Mouse (Mus musculus) CH12.LX (cell line): ENCODE measurements around the gene Tada2b. TPM values are rescaled to one million over a fixed set of nuclear protein-coding genes. Genes with fewer than 3 reads are reported as not detected.

Source experiments
- DNase-seq: peaks from one replicate; pipeline ENCODE4 v3.0.0-alpha.2; 2013; ENCODE audit errors: extremely low read depth
- H3K27ac ChIP-seq: 2 replicates; pipeline ENCODE4 v1.5.1; 2012; ENCODE audit warnings: low read depth, mild to moderate bottlenecking, control low read depth, moderate library complexity; ENCODE audit not compliant: insufficient read depth
- H3K27me3 ChIP-seq: replicated peaks from 2 replicates; pipeline ENCODE3; 2012; ENCODE audit warnings: inconsistent platforms
- H3K36me3 ChIP-seq, 2 experiments: replicated peaks in 1 of 2; 2 replicates each; pipeline versions ENCODE3 to v1.6.1; 2012; ENCODE audit warnings: inconsistent platforms in 1 of 2, low read length in 1 of 2, mild to moderate bottlenecking in 1 of 2, mixed read lengths in 1 of 2, moderate library complexity in 1 of 2; ENCODE audit not compliant: control insufficient read depth in 1 of 2, insufficient read depth in 1 of 2
- H3K4me1 ChIP-seq, 2 experiments: 2 replicates each; pipeline ENCODE4 v1.6.1; 2012; ENCODE audit warnings: inconsistent platforms in 1 of 2, moderate library complexity in 1 of 2; ENCODE audit not compliant: insufficient read depth in 2 of 2, control insufficient read depth in 1 of 2
- H3K4me2 ChIP-seq: 2 replicates; pipeline ENCODE4 v1.6.1; 2012; ENCODE audit warnings: low read depth, mild to moderate bottlenecking, control low read depth; ENCODE audit not compliant: poor library complexity, insufficient read depth, severe bottlenecking
- H3K4me3 ChIP-seq, 3 experiments: fragments of 150-350 bp in 1 of 3; sonication (generic) in 1 of 3; replicated peaks in 1 of 3; 2 replicates each; pipeline versions ENCODE3 to v1.5.1; 2011 to 2012; ENCODE audit warnings: low read depth in 2 of 3, low read length in 2 of 3, mild to moderate bottlenecking in 2 of 3, moderate library complexity in 2 of 3, control low read depth in 1 of 3, improper control_type of control experiment in 1 of 3, inconsistent platforms in 1 of 3, mixed read lengths in 1 of 3; ENCODE audit not compliant: poor library complexity in 1 of 3
- H3K79me2 ChIP-seq: replicated peaks from 2 replicates; pipeline ENCODE4 v1.6.1; 2012; ENCODE audit warnings: mild to moderate bottlenecking, moderate library complexity; ENCODE audit not compliant: control insufficient read depth, poor library complexity, insufficient read depth, severe bottlenecking; ENCODE audit errors: extremely low read depth
- H3K9ac ChIP-seq: 2 replicates; pipeline ENCODE4 v1.6.1; 2012; ENCODE audit warnings: low read depth, mild to moderate bottlenecking, control low read depth, moderate library complexity; ENCODE audit not compliant: insufficient read depth
- H3K9me3 ChIP-seq: replicated peaks from 2 replicates; pipeline ENCODE3; 2012; ENCODE audit warnings: low read length, inconsistent platforms, mixed read lengths
- CTCF ChIP-seq, 2 experiments: IDR thresholded peaks in 1 of 2; conservative IDR thresholded peaks in 1 of 2; 2 replicates each; pipeline ENCODE4 v1.5.1; 2011 to 2012; ENCODE audit warnings: low read depth in 2 of 2, low read length in 2 of 2, improper control_type of control experiment in 1 of 2, inconsistent platforms in 1 of 2, mild to moderate bottlenecking in 1 of 2, moderate library complexity in 1 of 2
- JUND ChIP-seq: conservative IDR thresholded peaks from 2 replicates; pipeline ENCODE4 v1.6.1; 2011; ENCODE audit warnings: low read depth, low read length, improper control_type of control experiment
- POLR2A ChIP-seq: IDR thresholded peaks from 2 replicates; pipeline ENCODE4 v1.6.1; 2011; ENCODE audit warnings: low read depth, mild to moderate bottlenecking, improper control_type of control experiment, low read length
- ZC3H11A ChIP-seq: IDR thresholded peaks from 2 replicates; pipeline ENCODE4 v1.6.1; 2012; ENCODE audit warnings: low read depth, mild to moderate bottlenecking, inconsistent platforms, low read length, improper control_type of control experiment
- dilution Hi-C: fragments of 300-500 bp; cut with MboI; formaldehyde crosslinking; loops from 2 replicates; pipeline ENCODE4 v1.14.3; 2020; ENCODE audit warnings: low sequenced_read_pairs; ENCODE audit not compliant: extremely low pct_unique_long_range_greater_than_20kb, extremely low pct_ligation_motif_present
- in situ Hi-C: fragments of 300-500 bp; cut with MboI; formaldehyde crosslinking; loops from 3 replicates; pipeline ENCODE4 v1.14.3; 2019; ENCODE audit warnings: low sequenced_read_pairs, low pct_ligation_motif_present, low pct_unique_long_range_greater_than_20kb, mixed read lengths
- polyA plus RNA-seq: library from polyadenylated mRNA; unstranded; fragments of >175 nt; gene quantifications from 2 replicates; pipeline ENCODE4 v1.2.1, GENCODE M21; 2012; ENCODE audit warnings: low read depth; ENCODE audit not compliant: insufficient read length
- total RNA-seq, 2 experiments: library from RNA; depleted of rRNA; stranded (reverse); fragments of 300-350 nt in 1 of 2; fragments of >200 nt in 1 of 2; gene quantifications; 2 replicates each; pipeline ENCODE4 v1.2.3; 2012 to 2014

The Tada2b gene
- total and polyA plus RNA-seq, 3 experiments = 3.0 to 12.5 (median 4.8) TPM

GRCm38 (mm10) chr5:36472876-36473655, 11.0 kb downstream of the Tada2b start:
- in situ Hi-C loops = no loop called here
- Histone ChIP-seq H3K36me3 (peaks cover 56 to 86% of the 10 kb centered on the region in 2 experiments), H3K9me3 (no peaks in the 10 kb centered on the region), H3K79me2 (peaks cover 13% of the 10 kb centered on the region), H3K4me3 (no peak overlapping the region)
- dilution Hi-C loops = no loop called here
- TF ChIP-seq POLR2A = 0 out of 2 replicates have a peak, but pooled peaks have one; percentile 12
- no peak for TF ChIP-seq JUND
- TF ChIP-seq, all 38 proteins: peak for 1
- H3K4me2 ChIP-seq = no peak overlapping the region
- H3K4me1 ChIP-seq = no peaks in the 10 kb centered on the region; a peak in 1 of 4 replicates
- H3K27ac ChIP-seq = no peak overlapping the region
- no peak for DNase-seq
- no peaks in the 10 kb centered on the region for H3K27me3 ChIP-seq
- H3K9ac ChIP-seq = no peak overlapping the region

GRCm38 (mm10) chr5:36471206-36471605, 12.9 kb downstream of the Tada2b start:
- Histone ChIP-seq H3K9me3 (no peaks in the 10 kb centered on the region), H3K36me3 (peaks cover 57 to 84% of the 10 kb centered on the region in 2 experiments), H3K27me3 (no peaks in the 10 kb centered on the region), H3K4me2 (no peak overlapping the region), H3K79me2 (peaks cover 31% of the 10 kb centered on the region), H3K4me1 (peaks cover 0 to 9% of the 10 kb centered on the region in 2 experiments; a peak in 2 of 4 replicates), H3K4me3 (no peak overlapping the region), H3K27ac (no peak overlapping the region), H3K9ac (no peak overlapping the region)
- dilution Hi-C loops = no loop called here
- in situ Hi-C loops = no loop called here
- no peak for TF ChIP-seq CTCF (conservative IDR thresholded peaks at IDR 0.05 in 1 of 2, IDR thresholded peaks at IDR 0.05 in 1 of 2; ENCODE audit: low read depth in 2 of 2, low read length in 2 of 2)
- DNase-seq = no peak

GRCm38 (mm10) chr5:36465889-36466288, 18.2 kb downstream of the Tada2b start:
- in situ Hi-C loops (no loop called here), dilution Hi-C loops (no loop called here)

More at GRCm38 (mm10) chr5:36465889-36466288, 18.2 kb downstream of the Tada2b start:
- Histone ChIP-seq H3K36me3 (peaks cover 22 to 41% of the 10 kb centered on the region in 2 experiments), H3K4me1 (peaks cover 3 to 27% of the 10 kb centered on the region in 2 experiments; a peak in 2 of 4 replicates), H3K9ac (peak overlapping the region; percentile 88)
- no peak for TF ChIP-seq ZC3H11A
- TF ChIP-seq, all 38 proteins: peak for 0
- H3K27ac ChIP-seq = no peak overlapping the region
- peak overlapping the region; percentile 95 for H3K4me2 ChIP-seq
- H3K79me2 ChIP-seq = peaks cover 43% of the 10 kb centered on the region
- no peaks in the 10 kb centered on the region for H3K27me3 ChIP-seq
- DNase-seq = no peak
- peak overlapping the region; percentile 95 to 99 (median 99) for H3K4me3 ChIP-seq
- no peaks in the 10 kb centered on the region for H3K9me3 ChIP-seq
